Mouse (Mus musculus): Measurements from ENCODE around the gene Igfbp2. TPM values are rescaled to one million over a fixed set of nuclear protein-coding genes. Genes with fewer than 3 reads are reported as not detected.
A peak's percentile ranks its signal among the peaks of the same experiment; 100 is the strongest.

Igfbp2 gene
- polyA plus RNA-seq, 1 experiment from 2014 or later = 87.8 TPM

GRCm38 (mm10) chr1:72824707-72825101, 401 bp downstream of the Igfbp2 start:
- H3K4me3 ChIP-seq (ENCODE audit: low read depth, low read length) = peak overlapping the region; percentile 54
- H3K27me3 ChIP-seq (ENCODE audit: control insufficient read depth, insufficient read depth, low read length) = peaks cover 9% of the 10 kb centered on the region; the same call in 1 of the 2 replicates
- peaks cover 12% of the 10 kb centered on the region; the same call in 1 of the 2 replicates for H3K4me1 ChIP-seq (ENCODE audit: control insufficient read depth, insufficient read depth, low read length)
- ATAC-seq (replicated peaks; ENCODE audit: insufficient number of reproducible peaks, low FRiP score, low TSS enrichment) = 0 out of 2 replicates have a peak, but pooled peaks have one; percentile 24
- no peak overlapping the region for H3K27ac ChIP-seq (ENCODE audit: low read depth, low read length)
- peak overlapping the region; percentile 79 for H3K4me2 ChIP-seq
- H3K9ac ChIP-seq (ENCODE audit: low read depth, low read length) = peak overlapping the region; percentile 67
- no peaks in the 10 kb centered on the region for H3K36me3 ChIP-seq (ENCODE audit: control insufficient read depth, insufficient read depth, low read length)
- 0% methylated on average over 37 of the region's 37 CpGs for WGBS (ENCODE audit: insufficient replicate concordance)
- no peaks in the 10 kb centered on the region for H3K9me3 ChIP-seq (replicated peaks; ENCODE audit: control insufficient read depth, low read length)

- no peaks in the 10 kb centered on the region for H3K9me3 ChIP-seq (replicated peaks; ENCODE audit: control insufficient read depth, low read length)
- WGBS (ENCODE audit: insufficient replicate concordance) = under 1% methylated on average over 20 of the region's 20 CpGs
- peaks cover 9% of the 10 kb centered on the region; the same call in 1 of the 2 replicates for H3K27me3 ChIP-seq (ENCODE audit: control insufficient read depth, insufficient read depth, low read length)
- no peaks in the 10 kb centered on the region for H3K36me3 ChIP-seq (ENCODE audit: control insufficient read depth, insufficient read depth, low read length)
- H3K4me1 ChIP-seq (ENCODE audit: control insufficient read depth, insufficient read depth, low read length) = peaks cover 12% of the 10 kb centered on the region; the same call in 1 of the 2 replicates
- peak overlapping the region; percentile 54 for H3K4me3 ChIP-seq (ENCODE audit: low read depth, low read length)
- H3K9ac ChIP-seq (ENCODE audit: low read depth, low read length) = peak overlapping the region; percentile 67
- ATAC-seq (replicated peaks; ENCODE audit: insufficient number of reproducible peaks, low FRiP score, low TSS enrichment) = no peak
- H3K27ac ChIP-seq (ENCODE audit: low read depth, low read length) = no peak overlapping the region
- peak overlapping the region; percentile 79 for H3K4me2 ChIP-seq
Observed at GRCm38 (mm10) chr1:72825286-72825685, 983 bp downstream of the Igfbp2 start.

GRCm38 (mm10) chr1:72825921-72826320, 1.6 kb downstream of the Igfbp2 start:
- no peak for ATAC-seq (replicated peaks; ENCODE audit: insufficient number of reproducible peaks, low FRiP score, low TSS enrichment)
- Histone ChIP-seq H3K4me2 (peak overlapping the region; percentile 79), H3K36me3 (ENCODE audit: control insufficient read depth, insufficient read depth, low read length) (no peaks in the 10 kb centered on the region), H3K9me3 (replicated peaks; ENCODE audit: control insufficient read depth, low read length) (no peaks in the 10 kb centered on the region), H3K27me3 (ENCODE audit: control insufficient read depth, insufficient read depth, low read length) (peaks cover 9% of the 10 kb centered on the region; the same call in 1 of the 2 replicates), H3K9ac (ENCODE audit: low read depth, low read length) (peak overlapping the region; percentile 67), H3K4me1 (ENCODE audit: control insufficient read depth, insufficient read depth, low read length) (peaks cover 12% of the 10 kb centered on the region; the same call in 1 of the 2 replicates), H3K4me3 (ENCODE audit: low read depth, low read length) (peak overlapping the region; percentile 54), H3K27ac (ENCODE audit: low read depth, low read length) (no peak overlapping the region)
- 22% methylated on average over 4 of the region's 4 CpGs for WGBS (ENCODE audit: insufficient replicate concordance)

- no peaks in the 10 kb centered on the region for H3K36me3 ChIP-seq (ENCODE audit: control insufficient read depth, insufficient read depth, low read length)
- H3K27ac ChIP-seq (ENCODE audit: low read depth, low read length) = peak overlapping the region; percentile 1; the same call in 1 of the 2 replicates
- peak overlapping the region; percentile 12; the same call in 1 of the 2 replicates for H3K9ac ChIP-seq (ENCODE audit: low read depth, low read length)
- peak overlapping the region; percentile 54 for H3K4me3 ChIP-seq (ENCODE audit: low read depth, low read length)
- H3K4me2 ChIP-seq = peak overlapping the region; percentile 79
- H3K4me1 ChIP-seq (ENCODE audit: control insufficient read depth, insufficient read depth, low read length) = peaks cover 12% of the 10 kb centered on the region; the same call in 1 of the 2 replicates
- 4% methylated on average over 6 of the region's 6 CpGs for WGBS (ENCODE audit: insufficient replicate concordance)
- ATAC-seq (replicated peaks; ENCODE audit: insufficient number of reproducible peaks, low FRiP score, low TSS enrichment) = no peak
- H3K9me3 ChIP-seq (replicated peaks; ENCODE audit: control insufficient read depth, low read length) = no peaks in the 10 kb centered on the region
- H3K27me3 ChIP-seq (ENCODE audit: control insufficient read depth, insufficient read depth, low read length) = peaks cover 9% of the 10 kb centered on the region; the same call in 1 of the 2 replicates
Observed at GRCm38 (mm10) chr1:72826446-72826845, 2.1 kb downstream of the Igfbp2 start.

- Histone ChIP-seq H3K4me3 (ENCODE audit: low read depth, low read length) (peak overlapping the region; percentile 54), H3K27ac (ENCODE audit: low read depth, low read length) (peak overlapping the region; percentile 1; the same call in 1 of the 2 replicates), H3K9me3 (replicated peaks; ENCODE audit: control insufficient read depth, low read length) (no peaks in the 10 kb centered on the region), H3K36me3 (ENCODE audit: control insufficient read depth, insufficient read depth, low read length) (no peaks in the 10 kb centered on the region), H3K27me3 (ENCODE audit: control insufficient read depth, insufficient read depth, low read length) (peaks cover 9% of the 10 kb centered on the region; the same call in 1 of the 2 replicates), H3K9ac (ENCODE audit: low read depth, low read length) (peak overlapping the region; percentile 12; the same call in 1 of the 2 replicates), H3K4me1 (ENCODE audit: control insufficient read depth, insufficient read depth, low read length) (peaks cover 12% of the 10 kb centered on the region; the same call in 1 of the 2 replicates), H3K4me2 (peak overlapping the region; percentile 79)
- ATAC-seq (replicated peaks; ENCODE audit: insufficient number of reproducible peaks, low FRiP score, low TSS enrichment) = no peak
- WGBS (ENCODE audit: insufficient replicate concordance) = 8% methylated on average over 7 of the region's 7 CpGs
Observed at GRCm38 (mm10) chr1:72826931-72827330, 2.6 kb downstream of the Igfbp2 start.

GRCm38 (mm10) chr1:72827411-72828315, 3.4 kb downstream of the Igfbp2 start:
- H3K4me1 ChIP-seq (ENCODE audit: control insufficient read depth, insufficient read depth, low read length) = peaks cover 14% of the 10 kb centered on the region; the same call in 1 of the 2 replicates
- no peaks in the 10 kb centered on the region for H3K9me3 ChIP-seq (replicated peaks; ENCODE audit: control insufficient read depth, low read length)
- H3K36me3 ChIP-seq (ENCODE audit: control insufficient read depth, insufficient read depth, low read length) = no peaks in the 10 kb centered on the region
- peak; percentile 33; the same call in 1 of the 2 replicates for ATAC-seq (replicated peaks; ENCODE audit: insufficient number of reproducible peaks, low FRiP score, low TSS enrichment)
- 16% methylated on average over 12 of the region's 12 CpGs for WGBS (ENCODE audit: insufficient replicate concordance)
- no peak overlapping the region for H3K27ac ChIP-seq (ENCODE audit: low read depth, low read length)
- 0 out of 2 replicates have a peak overlapping the region, but pooled peaks have one; percentile 54 for H3K4me3 ChIP-seq (ENCODE audit: low read depth, low read length)
- peak overlapping the region; percentile 79 for H3K4me2 ChIP-seq
- H3K27me3 ChIP-seq (ENCODE audit: control insufficient read depth, insufficient read depth, low read length) = peaks cover 9% of the 10 kb centered on the region; the same call in 1 of the 2 replicates
- no peak overlapping the region for H3K9ac ChIP-seq (ENCODE audit: low read depth, low read length)

GRCm38 (mm10) chr1:72828843-72829242, 4.5 kb downstream of the Igfbp2 start:
- no peaks in the 10 kb centered on the region for H3K9me3 ChIP-seq (replicated peaks; ENCODE audit: control insufficient read depth, low read length)
- WGBS (ENCODE audit: insufficient replicate concordance) = 86% methylated on average over 5 of the region's 5 CpGs

GRCm38 (mm10) chr1:72830485-72830884, 6.2 kb downstream of the Igfbp2 start:
- Histone ChIP-seq H3K27ac (ENCODE audit: low read depth, low read length) (no peak overlapping the region), H3K4me1 (ENCODE audit: control insufficient read depth, insufficient read depth, low read length) (peaks cover 9% of the 10 kb centered on the region; the same call in 1 of the 2 replicates), H3K9ac (ENCODE audit: low read depth, low read length) (no peak overlapping the region), H3K4me2 (no peak overlapping the region), H3K36me3 (ENCODE audit: control insufficient read depth, insufficient read depth, low read length) (no peaks in the 10 kb centered on the region), H3K9me3 (replicated peaks; ENCODE audit: control insufficient read depth, low read length) (no peaks in the 10 kb centered on the region), H3K4me3 (ENCODE audit: low read depth, low read length) (no peak overlapping the region), H3K27me3 (ENCODE audit: control insufficient read depth, insufficient read depth, low read length) (peaks cover under 1% of the 10 kb centered on the region; the same call in 1 of the 2 replicates)
- 85% methylated on average over 2 of the region's 2 CpGs for WGBS (ENCODE audit: insufficient replicate concordance)
- no peak for ATAC-seq (replicated peaks; ENCODE audit: insufficient number of reproducible peaks, low FRiP score, low TSS enrichment)

More at GRCm38 (mm10) chr1:72828843-72829242, 4.5 kb downstream of the Igfbp2 start:
- H3K4me3 ChIP-seq (ENCODE audit: low read depth, low read length) = no peak overlapping the region
- no peak overlapping the region for H3K4me2 ChIP-seq
- no peak overlapping the region for H3K27ac ChIP-seq (ENCODE audit: low read depth, low read length)
- no peaks in the 10 kb centered on the region for H3K36me3 ChIP-seq (ENCODE audit: control insufficient read depth, insufficient read depth, low read length)
- no peak overlapping the region for H3K9ac ChIP-seq (ENCODE audit: low read depth, low read length)
- peaks cover 9% of the 10 kb centered on the region; the same call in 1 of the 2 replicates for H3K27me3 ChIP-seq (ENCODE audit: control insufficient read depth, insufficient read depth, low read length)
- no peak for ATAC-seq (replicated peaks; ENCODE audit: insufficient number of reproducible peaks, low FRiP score, low TSS enrichment)
- H3K4me1 ChIP-seq (ENCODE audit: control insufficient read depth, insufficient read depth, low read length) = peaks cover 14% of the 10 kb centered on the region; the same call in 1 of the 2 replicates

Measured in heart, embryonic 11.5 days (tissue).